Mouse (Mus musculus): ENCODE results near the gene Papss2. TPM values are rescaled to one million over a fixed set of nuclear protein-coding genes. Genes with fewer than 3 reads are reported as not detected.
"Not testable (repeated sequence)": the region's sequence is repeated elsewhere in the genome, so short reads cannot be mapped to it uniquely, and the experiment has no call there.

Papss2 gene
- polyA plus RNA-seq, 1 experiment from 2014 or later: 10.0 TPM

- H3K27me3 ChIP-seq (ENCODE audit: control insufficient read depth, insufficient read depth, low read length): no peaks in the 10 kb centered on the region
- no peak overlapping the region for H3K9ac ChIP-seq (ENCODE audit: low read length)
- H3K4me2 ChIP-seq (ENCODE audit: low read depth, severe bottlenecking): no peak overlapping the region
- no peak overlapping the region for H3K27ac ChIP-seq (replicated peaks; ENCODE audit: low read depth, low read length)
- no peak overlapping the region for H3K4me3 ChIP-seq (ENCODE audit: low read depth, low read length)
- WGBS: 90% methylated on average over 5 of the region's 5 CpGs
- no peak for DNase-seq (ENCODE audit: low spot score)
- ATAC-seq (ENCODE audit: insufficient number of reproducible peaks, low FRiP score, low TSS enrichment, low read depth): no peak
- H3K36me3 ChIP-seq (ENCODE audit: control insufficient read depth, insufficient read depth, low read length): no peaks in the 10 kb centered on the region
- H3K9me3 ChIP-seq (ENCODE audit: control insufficient read depth, low read length): no peaks in the 10 kb centered on the region
- H3K4me1 ChIP-seq (ENCODE audit: control insufficient read depth, insufficient read depth, low read length): no peaks in the 10 kb centered on the region
Measured at GRCm38 (mm10) chr19:32651046-32651445, 55.5 kb downstream of the Papss2 start.

- H3K4me3 ChIP-seq (ENCODE audit: low read depth, low read length): no peak overlapping the region
- DNase-seq (ENCODE audit: low spot score) (no peak), ATAC-seq (ENCODE audit: insufficient number of reproducible peaks, low FRiP score, low TSS enrichment, low read depth) (no peak)
- no peaks in the 10 kb centered on the region for H3K36me3 ChIP-seq (ENCODE audit: control insufficient read depth, insufficient read depth, low read length)
- no peaks in the 10 kb centered on the region for H3K4me1 ChIP-seq (ENCODE audit: control insufficient read depth, insufficient read depth, low read length)
- H3K4me2 ChIP-seq (ENCODE audit: low read depth, severe bottlenecking): no peak overlapping the region
- no peak overlapping the region for H3K27ac ChIP-seq (replicated peaks; ENCODE audit: low read depth, low read length)
- no peaks in the 10 kb centered on the region for H3K9me3 ChIP-seq (ENCODE audit: control insufficient read depth, low read length)
- no peaks in the 10 kb centered on the region for H3K27me3 ChIP-seq (ENCODE audit: control insufficient read depth, insufficient read depth, low read length)
- H3K9ac ChIP-seq (ENCODE audit: low read length): no peak overlapping the region
- 91% methylated on average over 5 of the region's 5 CpGs for WGBS
Measured at GRCm38 (mm10) chr19:32653122-32653521, 57.5 kb downstream of the Papss2 start.

GRCm38 (mm10) chr19:32653630-32654362 lies 58.2 kb downstream of the Papss2 start:
- no peaks in the 10 kb centered on the region for H3K4me1 ChIP-seq (ENCODE audit: control insufficient read depth, insufficient read depth, low read length)
- no peaks in the 10 kb centered on the region for H3K9me3 ChIP-seq (ENCODE audit: control insufficient read depth, low read length)
- no peak overlapping the region for H3K4me3 ChIP-seq (ENCODE audit: low read depth, low read length)
- H3K9ac ChIP-seq (ENCODE audit: low read length): no peak overlapping the region
- H3K27me3 ChIP-seq (ENCODE audit: control insufficient read depth, insufficient read depth, low read length): no peaks in the 10 kb centered on the region
- ATAC-seq (ENCODE audit: insufficient number of reproducible peaks, low FRiP score, low TSS enrichment, low read depth) (no peak), DNase-seq (ENCODE audit: low spot score) (no peak)
- no peaks in the 10 kb centered on the region for H3K36me3 ChIP-seq (ENCODE audit: control insufficient read depth, insufficient read depth, low read length)
- WGBS: 88% methylated on average over 7 of the region's 7 CpGs
- H3K27ac ChIP-seq (replicated peaks; ENCODE audit: low read depth, low read length): no peak overlapping the region
- H3K4me2 ChIP-seq (ENCODE audit: low read depth, severe bottlenecking): no peak overlapping the region

GRCm38 (mm10) chr19:32659346-32659745 lies 63.8 kb downstream of the Papss2 start:
- no peak overlapping the region for H3K27ac ChIP-seq (replicated peaks; ENCODE audit: low read depth, low read length)
- H3K9me3 ChIP-seq (ENCODE audit: control insufficient read depth, low read length): no peaks in the 10 kb centered on the region
- no peak overlapping the region for H3K4me2 ChIP-seq (ENCODE audit: low read depth, severe bottlenecking)
- H3K4me3 ChIP-seq (ENCODE audit: low read depth, low read length): no peak overlapping the region
- ATAC-seq (ENCODE audit: insufficient number of reproducible peaks, low FRiP score, low TSS enrichment, low read depth) (no peak), DNase-seq (ENCODE audit: low spot score) (no peak)
- no peaks in the 10 kb centered on the region for H3K36me3 ChIP-seq (ENCODE audit: control insufficient read depth, insufficient read depth, low read length)
- H3K4me1 ChIP-seq (ENCODE audit: control insufficient read depth, insufficient read depth, low read length): no peaks in the 10 kb centered on the region
- H3K27me3 ChIP-seq (ENCODE audit: control insufficient read depth, insufficient read depth, low read length): no peaks in the 10 kb centered on the region
- no peak overlapping the region for H3K9ac ChIP-seq (ENCODE audit: low read length)
- WGBS: 74% methylated on average over 5 of the region's 5 CpGs

GRCm38 (mm10) chr19:32662936-32663335 lies 67.3 kb downstream of the Papss2 start:
- Histone ChIP-seq H3K4me3 (ENCODE audit: low read depth, low read length) (no peak overlapping the region), H3K27me3 (ENCODE audit: control insufficient read depth, insufficient read depth, low read length) (no peaks in the 10 kb centered on the region), H3K9ac (ENCODE audit: low read length) (no peak overlapping the region), H3K36me3 (ENCODE audit: control insufficient read depth, insufficient read depth, low read length) (no peaks in the 10 kb centered on the region), H3K4me2 (ENCODE audit: low read depth, severe bottlenecking) (no peak overlapping the region), H3K9me3 (ENCODE audit: control insufficient read depth, low read length) (no peaks in the 10 kb centered on the region), H3K27ac (replicated peaks; ENCODE audit: low read depth, low read length) (no peak overlapping the region), H3K4me1 (ENCODE audit: control insufficient read depth, insufficient read depth, low read length) (no peaks in the 10 kb centered on the region)
- ATAC-seq (ENCODE audit: insufficient number of reproducible peaks, low FRiP score, low TSS enrichment, low read depth) (no peak), DNase-seq (ENCODE audit: low spot score) (no peak)
- 95% methylated on average over 6 of the region's 6 CpGs for WGBS

GRCm38 (mm10) chr19:32665243-32665642 lies 69.7 kb downstream of the Papss2 start:
- ATAC-seq (ENCODE audit: insufficient number of reproducible peaks, low FRiP score, low TSS enrichment, low read depth) (no peak), DNase-seq (ENCODE audit: low spot score) (no peak)
- Histone ChIP-seq H3K27ac (replicated peaks; ENCODE audit: low read depth, low read length) (no peak overlapping the region), H3K27me3 (ENCODE audit: control insufficient read depth, insufficient read depth, low read length) (no peaks in the 10 kb centered on the region), H3K36me3 (ENCODE audit: control insufficient read depth, insufficient read depth, low read length) (no peaks in the 10 kb centered on the region), H3K4me2 (ENCODE audit: low read depth, severe bottlenecking) (no peak overlapping the region), H3K4me3 (ENCODE audit: low read depth, low read length) (no peak overlapping the region), H3K9ac (ENCODE audit: low read length) (no peak overlapping the region), H3K9me3 (ENCODE audit: control insufficient read depth, low read length) (no peaks in the 10 kb centered on the region), H3K4me1 (ENCODE audit: control insufficient read depth, insufficient read depth, low read length) (no peaks in the 10 kb centered on the region)
- 88% methylated on average over 8 of the region's 8 CpGs for WGBS

- 95% methylated on average over 1 of the region's 1 CpGs for WGBS
- not testable (repeated sequence) for H3K27ac ChIP-seq (replicated peaks; ENCODE audit: low read depth, low read length); H3K4me1 ChIP-seq (ENCODE audit: control insufficient read depth, insufficient read depth, low read length); DNase-seq (ENCODE audit: low spot score); H3K27me3 ChIP-seq (ENCODE audit: control insufficient read depth, insufficient read depth, low read length); ATAC-seq (ENCODE audit: insufficient number of reproducible peaks, low FRiP score, low TSS enrichment, low read depth); H3K4me3 ChIP-seq (ENCODE audit: low read depth, low read length); H3K9me3 ChIP-seq (ENCODE audit: control insufficient read depth, low read length); H3K9ac ChIP-seq (ENCODE audit: low read length); H3K36me3 ChIP-seq (ENCODE audit: control insufficient read depth, insufficient read depth, low read length); H3K4me2 ChIP-seq (ENCODE audit: low read depth, severe bottlenecking)
Measured at GRCm38 (mm10) chr19:32667830-32668229, 72.2 kb downstream of the Papss2 start.

- ATAC-seq (ENCODE audit: insufficient number of reproducible peaks, low FRiP score, low TSS enrichment, low read depth): no peak
- Histone ChIP-seq H3K27ac (replicated peaks; ENCODE audit: low read depth, low read length) (no peak overlapping the region), H3K9ac (ENCODE audit: low read length) (no peak overlapping the region), H3K9me3 (ENCODE audit: control insufficient read depth, low read length) (no peaks in the 10 kb centered on the region), H3K4me2 (ENCODE audit: low read depth, severe bottlenecking) (no peak overlapping the region), H3K36me3 (ENCODE audit: control insufficient read depth, insufficient read depth, low read length) (peaks cover 5% of the 10 kb centered on the region; the same call in 1 of the 2 replicates), H3K4me3 (ENCODE audit: low read depth, low read length) (no peak overlapping the region), H3K27me3 (ENCODE audit: control insufficient read depth, insufficient read depth, low read length) (no peaks in the 10 kb centered on the region), H3K4me1 (ENCODE audit: control insufficient read depth, insufficient read depth, low read length) (no peaks in the 10 kb centered on the region)
- 93% methylated on average over 3 of the region's 3 CpGs for WGBS
- no peak for DNase-seq (ENCODE audit: low spot score)
Measured at GRCm38 (mm10) chr19:32675766-32676165, 80.2 kb downstream of the Papss2 start.

- ATAC-seq (ENCODE audit: insufficient number of reproducible peaks, low FRiP score, low TSS enrichment, low read depth): no peak
- 98% methylated on average over 2 of the region's 2 CpGs for WGBS
Measured at GRCm38 (mm10) chr19:32680894-32681293, 85.3 kb downstream of the Papss2 start.

More at GRCm38 (mm10) chr19:32680894-32681293, 85.3 kb downstream of the Papss2 start:
- H3K4me2 ChIP-seq (ENCODE audit: low read depth, severe bottlenecking): no peak overlapping the region
- no peaks in the 10 kb centered on the region for H3K9me3 ChIP-seq (ENCODE audit: control insufficient read depth, low read length)
- no peaks in the 10 kb centered on the region for H3K4me1 ChIP-seq (ENCODE audit: control insufficient read depth, insufficient read depth, low read length)
- DNase-seq (ENCODE audit: low spot score): no peak
- no peak overlapping the region for H3K4me3 ChIP-seq (ENCODE audit: low read depth, low read length)
- H3K9ac ChIP-seq (ENCODE audit: low read length): no peak overlapping the region
- H3K27me3 ChIP-seq (ENCODE audit: control insufficient read depth, insufficient read depth, low read length): no peaks in the 10 kb centered on the region
- no peak overlapping the region for H3K27ac ChIP-seq (replicated peaks; ENCODE audit: low read depth, low read length)
- H3K36me3 ChIP-seq (ENCODE audit: control insufficient read depth, insufficient read depth, low read length): no peaks in the 10 kb centered on the region

Measured in limb, embryonic 11.5 days (tissue).